Mouse (Mus musculus): Measurements from ENCODE around the gene Swsap1.

- no peak for TF ChIP-seq POLR2A (IDR thresholded peaks at IDR 0.05; ENCODE audit: insufficient read length, low read depth)
- TF ChIP-seq USF1 (IDR thresholded peaks at IDR 0.05; ENCODE audit: low read depth): no peak
Observed at GRCm38 (mm10) chr9:22001633-22002032, 46.1 kb downstream of the Swsap1 start.

Measured in myocyte (in vitro differentiated cells).